Mouse (Mus musculus) liver, postnatal 0 days (tissue): ENCODE data around the gene Olfr1352. TPM values are rescaled to one million over a fixed set of nuclear protein-coding genes. Genes with fewer than 3 reads are reported as not detected.
"Not testable (repeated sequence)": the region's sequence is repeated elsewhere in the genome, so short reads cannot be mapped to it uniquely, and the experiment has no call there.

ENCODE experiments used
- ATAC-seq: fragments of 200-750 bp; cut with Nextera tagmentation; 2 replicates; pipeline ENCODE4 v1.8.0; 2017; ENCODE audit warnings: mild to moderate bottlenecking, moderate library complexity
- DNase-seq: peaks from one replicate; pipeline ENCODE4 v3.0.0-alpha.2; 2016
- H3K27ac ChIP-seq: fragments of 300-500 bp; sonication (generic); 2 replicates; pipeline ENCODE4 v1.5.1; 2014; ENCODE audit warnings: antibody characterized with exemption, moderate library complexity, mild to moderate bottlenecking, low read depth
- H3K27me3 ChIP-seq: fragments of 300-500 bp; sonication (generic); 2 replicates; pipeline ENCODE4 v1.6.1; 2014; ENCODE audit warnings: low read length, control low read depth, mixed read lengths; ENCODE audit not compliant: insufficient read depth
- H3K36me3 ChIP-seq: fragments of 300-500 bp; sonication (generic); replicated peaks from 2 replicates; pipeline ENCODE4 v1.6.1; 2014; ENCODE audit warnings: mild to moderate bottlenecking, control low read depth, low read length, moderate library complexity, mixed read lengths; ENCODE audit not compliant: insufficient read depth
- H3K4me1 ChIP-seq: fragments of 300-500 bp; sonication (generic); 2 replicates; pipeline ENCODE4 v1.6.1; 2014; ENCODE audit warnings: antibody characterized with exemption, mild to moderate bottlenecking, control low read depth; ENCODE audit not compliant: insufficient read depth
- H3K4me2 ChIP-seq: fragments of 300-500 bp; sonication (generic); 2 replicates; pipeline ENCODE4 v1.6.1; 2014; ENCODE audit warnings: low read depth, mild to moderate bottlenecking, low read length, moderate library complexity, mixed read lengths
- H3K4me3 ChIP-seq: fragments of 300-500 bp; sonication (generic); 2 replicates; pipeline ENCODE4 v1.5.1; 2014; ENCODE audit warnings: low read depth, low read length
- H3K9ac ChIP-seq: fragments of 300-500 bp; sonication (generic); replicated peaks from 2 replicates; pipeline ENCODE4 v1.6.1; 2014; ENCODE audit warnings: mild to moderate bottlenecking, moderate library complexity
- H3K9me3 ChIP-seq: fragments of 300-500 bp; sonication (generic); 2 replicates; pipeline ENCODE4 v1.6.1; 2016; ENCODE audit warnings: mild to moderate bottlenecking, control low read depth, low read length, mixed read lengths
- CTCF ChIP-seq: sonication (generic); IDR thresholded peaks from 2 replicates; pipeline ENCODE4 v1.5.1; 2016; ENCODE audit warnings: antibody characterized with exemption, low read depth
- EP300 ChIP-seq: IDR thresholded peaks from 2 replicates; pipeline ENCODE4 v1.6.1; 2016; ENCODE audit warnings: antibody characterized with exemption, low read depth, mild to moderate bottlenecking
- WGBS: fragments of 180-500 bp; shearing (Covaris S2); extraction: QIAGEN DNeasy Blood & Tissue Kit; methylation state at CpG from one replicate; pipeline ENCODE4 v1.1.7; 2014; ENCODE audit not compliant: insufficient replicate concordance; 5-methylcytosine and 5-hydroxymethylcytosine counted together
- polyA plus RNA-seq: library from polyadenylated mRNA; unstranded; fragments of >200 nt; fragmentation: Nextera tagmentation; extraction: Ambion mirVana; gene quantifications from 2 replicates; pipeline ENCODE4 v1.2.1, GENCODE M21; 2015

Gene Olfr1352
- polyA plus RNA-seq = not detected in 2 replicates

DNA sequence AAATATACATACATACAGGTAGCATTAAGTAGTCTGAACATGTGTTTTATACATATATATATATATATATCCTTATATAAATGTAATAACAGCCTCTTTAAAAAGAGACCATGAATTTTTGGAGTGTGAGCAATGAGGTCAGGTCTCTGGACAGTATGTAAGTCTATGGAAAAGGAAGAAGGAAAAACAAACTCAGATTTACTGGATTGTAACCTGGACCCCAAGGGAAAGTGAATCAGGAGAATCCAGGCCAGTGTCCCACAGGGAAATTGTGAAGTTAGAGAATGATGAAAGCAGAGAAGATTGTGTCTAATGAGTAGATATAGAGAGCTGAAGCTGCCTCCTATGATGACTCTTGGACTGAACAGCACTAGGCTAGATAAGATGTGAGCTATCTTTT is at the start of gene Olfr1352:
Gene Olfr1352, plus strand, starts transcription at position 301 of the 400 bp plus-strand sequence.
- H3K4me1 ChIP-seq = no peaks in the 10 kb centered on the region
- H3K9me3 ChIP-seq = no peaks in the 10 kb centered on the region
- DNase-seq = no peak
- H3K27ac ChIP-seq = no peak within 1 kb of the TSS
- TF ChIP-seq CTCF = no peak
- no peak for TF ChIP-seq EP300
- ATAC-seq = no peak
- no peak within 1 kb of the TSS for H3K4me3 ChIP-seq
- no peaks in the 10 kb centered on the region for H3K36me3 ChIP-seq
- H3K4me2 ChIP-seq = no peak within 1 kb of the TSS
- no peaks in the 10 kb centered on the region for H3K27me3 ChIP-seq
- no peak within 1 kb of the TSS for H3K9ac ChIP-seq

DNA sequence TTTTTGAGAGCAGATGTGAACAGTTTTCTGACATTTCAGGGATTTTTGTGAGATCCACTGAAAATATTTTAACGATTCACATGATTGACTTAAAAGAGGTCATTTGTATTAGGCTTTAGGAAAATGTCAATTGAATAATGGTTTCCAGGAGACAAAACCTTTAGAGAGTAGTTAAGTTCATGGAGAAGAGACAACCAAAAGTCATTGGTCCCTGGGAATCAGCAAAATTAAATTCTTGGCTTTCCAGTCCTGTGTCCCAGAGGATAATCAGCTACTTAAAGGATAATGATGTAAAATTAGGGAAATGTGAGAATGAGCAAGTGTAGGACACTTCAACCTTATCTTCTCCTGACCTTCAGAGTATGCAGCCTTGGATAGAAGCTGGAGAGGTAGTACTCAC is 30.5 kb upstream of the Olfr1352 start, which contains the start of gene Olfr8:
Gene Olfr8, plus strand, starts transcription at position 301 of the 400 bp plus-strand sequence.
- 71% methylated on average over 1 of the region's 1 CpGs for WGBS
- H3K27ac ChIP-seq, ATAC-seq, H3K9ac ChIP-seq, H3K4me3 ChIP-seq, H3K27me3 ChIP-seq, DNase-seq, H3K4me2 ChIP-seq, H3K4me1 ChIP-seq, H3K36me3 ChIP-seq, H3K9me3 ChIP-seq: not testable (repeated sequence)

DNA sequence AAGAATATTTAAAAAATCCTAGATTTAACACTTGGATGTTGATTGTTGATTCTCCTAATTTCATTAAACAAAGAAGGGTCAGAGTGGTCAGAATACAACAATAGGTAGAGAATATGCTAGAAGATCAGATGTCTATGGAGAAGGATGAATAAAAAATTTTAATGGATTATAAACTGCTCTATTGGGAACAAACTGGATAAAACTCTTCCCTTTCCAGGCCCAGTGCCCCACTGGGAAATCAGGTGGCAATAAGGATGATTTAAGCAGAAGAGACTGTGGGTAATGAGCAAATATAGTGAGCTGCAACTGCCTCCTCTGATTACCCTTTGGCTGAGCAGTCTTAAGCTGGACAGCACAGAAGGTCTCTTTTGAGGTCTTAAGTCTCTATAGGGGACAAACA is 17.8 kb upstream of the Olfr1352 start, which contains the start of gene Olfr1353:
Gene Olfr1353, plus strand, starts transcription at position 301 of the 400 bp plus-strand sequence.
- not testable (repeated sequence) for DNase-seq, ATAC-seq, H3K9me3 ChIP-seq, H3K36me3 ChIP-seq, H3K4me2 ChIP-seq, H3K9ac ChIP-seq, H3K4me1 ChIP-seq, H3K27me3 ChIP-seq, H3K27ac ChIP-seq, H3K4me3 ChIP-seq

DNA sequence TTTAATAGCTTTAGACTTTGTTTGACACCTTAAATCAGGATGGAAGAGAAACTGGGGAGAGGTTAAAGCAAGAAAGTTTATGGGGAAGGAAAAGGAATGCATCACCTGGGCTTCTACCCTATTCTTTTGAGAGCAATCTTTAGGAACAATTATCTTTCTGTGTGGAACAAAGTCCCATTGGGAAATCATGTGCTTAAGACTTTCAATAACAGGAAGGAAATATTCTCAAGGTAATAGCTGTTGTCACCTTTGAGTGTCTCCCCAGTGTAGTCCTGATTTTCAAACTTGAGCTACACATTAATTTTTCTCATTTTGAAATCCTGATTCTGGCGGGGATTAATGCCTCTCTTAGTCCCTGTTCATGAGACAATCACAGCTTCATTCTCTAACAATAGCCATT is 31.3 kb downstream of the Olfr1352 start, which contains the start of gene Olfr1351:
Gene Olfr1351, plus strand, starts transcription at position 301 of the 400 bp plus-strand sequence.
- no peaks in the 10 kb centered on the region for H3K9me3 ChIP-seq
- WGBS = 60% methylated on average over 1 of the region's 1 CpGs
- no peak for ATAC-seq
- DNase-seq = no peak
- H3K27ac ChIP-seq = no peak within 1 kb of the TSS
- H3K36me3 ChIP-seq = no peaks in the 10 kb centered on the region
- H3K4me1 ChIP-seq = no peaks in the 10 kb centered on the region
- TF ChIP-seq EP300 = no peak
- no peak for TF ChIP-seq CTCF
- H3K4me3 ChIP-seq = no peak within 1 kb of the TSS
- H3K9ac ChIP-seq = no peak within 1 kb of the TSS
- no peaks in the 10 kb centered on the region for H3K27me3 ChIP-seq
- H3K4me2 ChIP-seq = no peak within 1 kb of the TSS

DNA sequence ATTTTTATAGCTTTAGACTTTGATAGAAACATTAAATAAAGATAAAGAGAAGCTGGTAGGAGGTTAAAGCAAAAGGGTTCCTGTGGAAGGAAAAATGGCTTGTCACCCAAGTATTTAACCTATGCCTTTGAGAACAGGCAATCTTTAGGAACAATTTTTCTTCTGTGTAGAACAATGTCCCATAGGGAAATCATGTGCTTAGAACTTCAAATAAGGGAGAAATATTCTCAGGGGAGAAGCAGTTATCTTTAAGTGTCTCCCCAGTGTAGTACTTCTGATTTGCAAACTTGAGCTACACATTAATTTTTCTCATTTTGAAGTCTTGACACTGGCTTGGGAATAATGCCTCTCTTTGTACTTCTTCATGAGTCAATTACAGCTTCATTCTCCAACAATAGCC is 47.6 kb downstream of the Olfr1352 start, which contains the start of gene Olfr57:
Gene Olfr57, plus strand, starts transcription at position 301 of the 400 bp plus-strand sequence.
- DNase-seq (no peak), ATAC-seq (no peak)
- H3K27me3 ChIP-seq = no peaks in the 10 kb centered on the region

More for the DNA sequence above, 47.6 kb downstream of the Olfr1352 start, which contains the start of gene Olfr57:
- H3K9me3 ChIP-seq = no peaks in the 10 kb centered on the region
- no peak within 1 kb of the TSS for H3K4me2 ChIP-seq
- H3K9ac ChIP-seq = no peak within 1 kb of the TSS
- H3K27ac ChIP-seq = no peak within 1 kb of the TSS
- no peaks in the 10 kb centered on the region for H3K4me1 ChIP-seq
- H3K36me3 ChIP-seq = no peaks in the 10 kb centered on the region
- H3K4me3 ChIP-seq = no peak within 1 kb of the TSS
- TF ChIP-seq EP300 (no peak), CTCF (no peak)

Other genes starting within 250 kb of the Olfr1352 start
- gene Ccdc105, start 228.0 kb upstream of the Olfr1352 start, polyA plus RNA-seq = not detected in 2 replicates
- gene Slc1a6, start 200.6 kb upstream of the Olfr1352 start, polyA plus RNA-seq = 0.08 and 0.13 TPM in 2 replicates
- not detected in 2 replicates for gene Olfr1356, start 128.9 kb upstream of the Olfr1352 start, polyA plus RNA-seq
- not detected in 2 replicates for gene Olfr1355, start 105.5 kb upstream of the Olfr1352 start, polyA plus RNA-seq
- not detected in 2 replicates for gene Olfr1354, start 67.9 kb upstream of the Olfr1352 start, polyA plus RNA-seq
- gene Olfr8, start 30.4 kb upstream of the Olfr1352 start, polyA plus RNA-seq = not detected in 2 replicates
- not detected in 2 replicates for gene Olfr1353, start 17.7 kb upstream of the Olfr1352 start, polyA plus RNA-seq
- not detected in 2 replicates for gene Olfr1351, start 31.4 kb downstream of the Olfr1352 start, polyA plus RNA-seq
- gene Olfr57, start 47.7 kb downstream of the Olfr1352 start, polyA plus RNA-seq = not detected in 2 replicates
- gene 2610008E11Rik, start 116.5 kb downstream of the Olfr1352 start, polyA plus RNA-seq = 2.3 and 3.1 TPM in 2 replicates
- not detected in 2 replicates for gene Vmn2r80, start 167.7 kb downstream of the Olfr1352 start, polyA plus RNA-seq